Mouse (Mus musculus) c-Kit-positive CD71-positive TER-119-negative erythroid progenitor cells, embryonic 14.5 days (primary cell): ENCODE measurements at regions not wholly inside any gene's neighbourhood (a gene's known extent, or its start where the extent isn't known, plus 50 kb on each side); places are given as distances from the start of the nearest gene placed in this dataset.
A peak's percentile ranks its signal among the peaks of the same experiment; 100 is the strongest.

ENCODE experiments used
- DNase-seq: peaks from one replicate; pipeline ENCODE4 v3.0.0-alpha.2; 2013; ENCODE audit warnings: low read depth

DNA sequence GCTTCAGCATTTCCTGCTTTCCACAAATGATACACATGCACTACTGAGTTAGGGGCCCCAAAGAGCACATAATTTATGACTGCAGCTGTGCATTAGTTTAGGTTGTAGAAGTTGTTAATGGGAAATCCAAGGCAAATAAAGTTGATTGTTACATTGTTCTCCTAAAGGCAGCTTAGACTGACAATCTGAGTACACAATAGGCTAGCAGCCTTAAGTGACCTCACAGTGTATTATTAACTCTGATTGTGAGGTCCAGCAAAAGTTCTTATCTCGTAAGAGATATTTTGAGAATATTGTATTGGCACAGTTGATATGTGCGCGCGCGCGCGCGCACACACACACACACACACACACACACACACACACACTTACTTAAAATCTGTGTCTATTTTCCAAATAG is 70.5 kb upstream of the Yae1d1 start:
- no peak for DNase-seq

DNA sequence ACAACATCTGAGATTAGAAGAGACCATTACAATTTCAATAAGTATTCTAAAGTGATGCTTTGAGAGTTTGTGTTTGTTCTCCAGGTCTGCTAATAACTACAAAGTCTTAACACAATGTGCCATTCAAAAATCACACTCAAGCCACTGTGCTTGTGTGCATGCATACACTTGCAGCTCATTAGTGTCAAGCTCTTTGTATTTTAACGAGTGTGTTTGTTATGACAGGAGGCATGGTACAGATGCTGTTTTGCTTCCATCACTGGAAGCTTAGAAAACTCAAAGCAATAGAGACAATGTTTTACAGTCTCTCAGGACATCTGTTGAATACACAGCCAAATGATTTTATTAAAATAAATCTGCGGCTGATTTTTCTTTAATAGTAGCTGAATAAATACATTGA is 67.1 kb upstream of the Yae1d1 start:
- no peak for DNase-seq

DNA sequence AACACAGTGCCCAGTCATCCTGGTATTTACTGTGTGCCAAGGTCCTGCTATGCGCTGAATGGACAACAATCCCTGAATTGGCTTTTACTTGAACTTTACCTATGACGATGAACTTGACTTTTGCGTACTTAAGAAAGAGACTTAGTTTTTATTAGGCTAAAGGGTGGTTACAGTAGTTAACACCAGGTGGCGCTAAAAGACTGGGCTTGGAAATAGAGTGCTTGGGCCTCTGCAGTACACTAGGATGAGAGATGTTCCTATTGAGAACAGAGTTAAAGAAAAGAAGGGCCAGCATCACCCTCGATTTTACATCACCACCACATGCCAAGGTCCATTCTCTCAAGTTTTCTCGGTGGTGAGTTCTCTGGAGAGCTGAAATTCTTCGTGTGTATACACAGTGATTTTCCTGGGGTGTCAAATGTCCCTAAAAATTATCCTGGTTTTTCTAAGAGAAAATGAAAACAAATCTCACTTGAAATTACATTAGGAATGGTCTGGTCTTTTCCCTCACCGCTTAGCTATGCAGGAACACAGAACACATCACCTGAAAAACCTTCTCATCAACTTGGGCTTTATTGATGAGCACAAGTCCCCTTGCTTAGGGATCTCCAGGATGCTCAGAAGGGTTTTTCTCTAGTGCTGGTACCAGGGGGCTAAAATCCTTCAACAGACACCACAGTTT is 64.2 kb upstream of the Yae1d1 start:
- DNase-seq: peak; percentile 10

DNA sequence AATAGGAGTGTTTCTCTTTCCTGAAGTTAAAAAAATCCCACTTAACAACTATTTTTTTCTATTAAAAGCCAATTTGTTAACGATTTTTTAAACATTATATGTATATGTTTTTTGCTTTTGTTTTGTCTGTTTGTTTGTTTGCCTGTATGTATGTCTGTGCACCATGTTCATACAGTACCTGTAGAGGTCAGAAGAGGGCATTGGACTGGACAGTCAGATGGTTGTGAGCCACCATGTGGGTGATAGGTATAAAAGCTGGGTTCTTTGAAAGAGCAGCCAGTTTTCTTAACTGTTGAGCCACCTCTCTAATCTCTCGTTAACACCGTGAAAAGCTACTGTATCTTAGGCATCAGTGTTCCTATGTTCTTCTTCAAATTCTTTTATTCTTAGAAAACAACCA is 63.7 kb upstream of the Yae1d1 start:
- no peak for DNase-seq

DNA sequence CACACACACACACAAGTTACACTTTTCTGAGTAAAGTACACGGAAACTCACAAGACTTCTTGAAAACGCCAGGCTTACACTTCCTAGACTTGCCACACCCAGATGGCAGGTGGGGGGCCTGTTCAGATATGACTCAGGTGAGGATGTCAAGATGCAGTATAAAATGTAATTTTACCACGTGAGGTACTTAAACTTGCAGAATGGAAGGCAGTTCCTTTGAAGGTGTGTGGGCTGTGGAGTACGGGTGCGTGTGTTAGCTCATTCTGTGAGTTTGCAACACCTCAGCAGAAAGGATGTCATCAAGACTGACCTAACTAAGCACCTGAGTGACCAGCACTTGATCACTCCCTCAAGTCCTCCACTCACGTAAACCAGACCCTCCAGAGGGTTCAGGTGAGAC is 50.0 kb upstream of the Yae1d1 start:
- DNase-seq: no peak
